Mouse (Mus musculus) gastrocnemius, adult 18-20 months (tissue): ENCODE measurements around the gene Adgrl3. TPM values are rescaled to one million over a fixed set of nuclear protein-coding genes. Genes with fewer than 3 reads are reported as not detected.

Experiments
- DNase-seq: peaks from one replicate; pipeline ENCODE4 v3.0.0; 2021; ENCODE audit warnings: low spot score
- total RNA-seq, 2 experiments: library from RNA; stranded (reverse); gene quantifications; 2 replicates each; pipeline ENCODE4 v1.2.3; 2021

Gene Adgrl3
- total RNA-seq, 2 experiments from 2014 or later, result 0.57 to 0.59 TPM

DNA sequence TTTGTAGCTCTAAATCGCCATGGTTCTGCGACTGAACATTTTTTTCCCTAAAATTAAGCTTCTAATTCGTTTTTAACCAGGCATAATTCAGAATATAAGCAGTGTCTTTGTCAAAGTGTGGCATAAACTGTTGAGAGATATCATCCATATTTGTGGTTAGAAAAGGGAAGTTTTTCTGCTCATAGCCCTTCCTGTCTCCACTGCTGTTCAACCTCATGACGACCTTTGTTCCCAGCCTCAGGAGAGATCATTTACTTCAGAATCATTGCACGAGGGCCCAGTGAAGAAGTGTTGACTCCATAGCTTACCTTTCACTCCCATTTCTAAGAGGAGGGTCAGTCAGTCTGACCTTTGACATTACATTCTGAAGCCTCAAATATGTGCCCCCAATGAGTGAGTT lies 56.4 kb downstream of the Adgrl3 start:
- DNase-seq, result no peak

DNA sequence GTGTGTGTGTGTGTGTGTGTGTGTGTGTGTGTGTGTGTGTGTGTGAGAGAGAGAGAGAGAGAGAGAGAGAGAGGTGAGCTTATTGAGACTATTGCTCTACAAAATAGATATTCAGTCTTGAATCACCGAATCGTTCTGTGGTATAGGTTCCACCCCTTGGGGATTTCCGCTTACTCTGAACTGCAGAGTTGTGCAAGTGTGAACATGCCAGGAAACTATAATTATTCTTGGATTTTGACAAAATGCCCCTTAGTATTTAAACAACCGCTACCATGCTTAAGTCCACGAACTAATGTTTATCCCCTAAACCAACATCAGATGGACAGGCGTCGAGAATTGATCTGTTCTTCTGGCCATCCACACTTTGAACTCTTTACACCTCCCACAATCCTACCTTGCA lies 57.1 kb downstream of the Adgrl3 start:
- no peak for DNase-seq

DNA sequence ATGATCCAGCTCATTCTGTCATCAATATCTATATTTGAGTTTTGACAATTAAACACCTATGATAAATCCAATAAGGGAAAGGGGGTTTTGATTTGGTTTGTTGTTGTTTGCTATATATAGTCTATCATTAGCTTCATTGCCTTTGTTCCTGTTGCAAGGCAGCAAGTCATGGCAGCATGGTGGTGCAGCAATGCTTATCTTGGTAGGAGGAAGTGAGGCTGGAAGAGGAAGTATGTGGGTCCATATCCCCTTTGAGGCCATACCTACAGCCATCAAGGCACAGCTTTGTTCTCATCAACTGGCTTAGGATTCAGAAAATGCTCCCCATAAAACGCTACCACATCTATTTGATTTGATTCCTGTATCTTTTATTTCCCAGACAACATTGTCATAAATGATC lies 58.1 kb downstream of the Adgrl3 start:
- no peak for DNase-seq

DNA sequence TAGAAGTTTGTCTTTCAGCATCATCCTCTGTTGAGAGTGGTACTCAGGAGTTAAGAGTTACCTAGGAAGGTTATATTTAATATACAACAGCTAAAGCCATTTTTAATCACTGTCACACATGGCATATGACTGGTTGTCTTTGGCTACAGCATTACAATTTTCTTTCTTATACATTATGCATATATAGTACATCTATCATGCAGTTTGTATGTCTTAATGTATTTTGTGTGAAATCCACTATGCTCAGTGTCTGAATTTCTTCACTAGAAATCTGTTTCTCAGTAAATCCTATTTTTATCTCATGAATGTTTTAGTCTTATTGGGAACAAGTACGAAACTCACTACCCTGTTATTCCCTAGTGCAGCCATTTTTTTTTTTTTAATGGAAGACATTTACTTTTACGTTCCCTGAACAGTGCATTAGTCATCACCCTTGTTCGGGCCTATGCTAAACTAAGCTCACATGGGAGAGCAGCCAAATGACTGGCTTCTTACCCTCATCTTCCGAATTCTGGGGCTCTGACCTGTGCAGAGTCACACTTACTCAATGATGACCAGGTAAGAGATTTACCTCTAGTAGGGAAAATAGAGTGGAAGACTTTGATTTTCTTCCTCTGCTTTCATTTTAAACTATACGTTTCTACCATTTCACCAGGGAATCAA lies 63.9 kb downstream of the Adgrl3 start:
- DNase-seq, result no peak

DNA sequence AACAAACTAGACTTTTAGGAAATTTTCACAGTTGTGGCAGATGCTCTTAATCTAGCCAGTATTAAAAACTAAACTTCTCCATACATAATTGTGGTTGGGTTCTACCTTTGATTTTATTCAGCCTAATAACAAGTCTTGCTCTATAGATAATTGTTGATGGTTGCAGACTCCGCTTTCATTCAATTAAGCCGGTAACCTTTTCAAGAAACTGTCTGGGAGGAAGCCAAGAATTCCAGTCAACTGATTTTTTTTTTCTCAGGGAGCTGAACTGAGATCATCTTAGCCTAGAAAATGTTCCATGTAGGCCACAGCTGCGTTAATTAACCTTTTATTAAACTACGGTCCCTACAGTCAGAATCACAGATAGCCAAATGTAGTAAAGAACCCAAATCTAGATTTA lies 65.2 kb downstream of the Adgrl3 start:
- no peak for DNase-seq

DNA sequence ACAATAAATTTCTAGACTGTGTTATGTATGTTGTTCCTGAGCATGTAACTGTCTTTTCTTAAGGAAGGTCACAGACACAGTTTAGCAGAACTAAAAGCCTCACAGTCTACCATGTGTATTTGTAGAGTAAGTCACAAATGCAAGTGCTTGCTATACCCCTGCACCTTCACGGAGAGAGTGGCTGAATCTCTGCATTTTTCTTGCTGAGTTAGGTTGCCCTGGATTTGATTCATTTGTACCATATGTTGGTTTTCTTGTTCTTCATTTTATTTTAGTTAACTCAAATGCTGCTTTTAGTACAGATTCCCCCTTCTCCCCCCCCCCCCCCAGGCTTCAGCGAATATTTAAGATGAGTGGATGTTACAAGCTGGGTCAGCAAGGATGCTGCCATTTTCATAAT lies 68.7 kb downstream of the Adgrl3 start:
- DNase-seq, result no peak

DNA sequence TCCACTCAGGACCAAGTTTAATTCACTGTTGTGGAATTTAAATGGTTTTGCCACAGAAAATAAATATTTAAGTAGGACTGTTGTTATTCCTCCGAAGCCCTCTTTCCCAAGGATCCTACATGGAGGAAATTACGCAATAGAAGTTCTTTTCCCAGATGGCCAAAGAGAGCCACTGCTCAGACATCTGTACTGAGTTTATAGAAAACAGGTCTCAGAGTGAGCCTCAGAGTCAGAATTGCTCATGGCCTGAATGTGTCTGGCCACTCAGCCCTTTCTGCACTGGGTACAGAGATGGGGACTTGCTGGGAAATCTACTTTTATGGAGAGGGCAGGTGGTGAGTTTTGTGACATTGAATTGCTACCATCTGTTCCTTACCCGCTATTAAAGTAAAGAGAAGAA lies 74.7 kb downstream of the Adgrl3 start:
- no peak for DNase-seq

DNA sequence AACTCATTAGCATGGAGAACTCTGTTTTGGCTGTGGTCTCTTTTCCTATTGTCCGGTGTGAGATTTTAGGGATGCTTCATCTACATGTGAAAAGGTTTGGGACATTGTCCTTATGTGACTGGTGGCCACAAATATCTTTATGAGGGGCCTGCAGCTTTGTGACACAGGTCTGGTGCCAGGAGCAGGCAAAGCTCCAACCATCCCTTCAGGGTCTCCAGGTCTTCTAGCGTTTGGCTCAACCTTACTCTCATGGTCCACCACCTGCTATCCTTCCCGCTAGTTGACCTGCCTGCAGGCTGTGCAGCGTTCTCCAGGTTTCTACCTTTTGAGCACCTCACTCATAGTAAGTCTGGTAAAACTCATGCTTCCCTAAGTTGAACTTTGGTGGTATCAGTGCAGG lies 77.2 kb downstream of the Adgrl3 start:
- DNase-seq, result no peak

DNA sequence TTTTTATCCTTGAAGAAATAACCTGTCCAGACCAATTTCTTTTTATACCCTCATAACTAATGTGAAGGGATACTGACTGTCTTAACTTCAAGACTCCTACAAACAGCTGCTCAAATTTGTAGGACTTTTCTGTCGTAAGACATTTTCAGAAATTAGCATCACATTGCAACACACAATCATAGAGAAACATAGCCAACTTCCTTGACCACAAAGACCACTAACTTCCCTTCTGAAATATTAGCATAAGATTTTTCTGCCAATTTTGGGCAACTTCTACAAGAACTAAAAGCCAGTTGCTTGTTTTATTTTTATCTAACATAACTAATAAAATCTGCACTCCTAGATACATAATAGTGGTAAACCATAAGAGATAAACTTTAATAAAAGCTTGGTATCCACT lies 87.5 kb downstream of the Adgrl3 start:
- no peak for DNase-seq

DNA sequence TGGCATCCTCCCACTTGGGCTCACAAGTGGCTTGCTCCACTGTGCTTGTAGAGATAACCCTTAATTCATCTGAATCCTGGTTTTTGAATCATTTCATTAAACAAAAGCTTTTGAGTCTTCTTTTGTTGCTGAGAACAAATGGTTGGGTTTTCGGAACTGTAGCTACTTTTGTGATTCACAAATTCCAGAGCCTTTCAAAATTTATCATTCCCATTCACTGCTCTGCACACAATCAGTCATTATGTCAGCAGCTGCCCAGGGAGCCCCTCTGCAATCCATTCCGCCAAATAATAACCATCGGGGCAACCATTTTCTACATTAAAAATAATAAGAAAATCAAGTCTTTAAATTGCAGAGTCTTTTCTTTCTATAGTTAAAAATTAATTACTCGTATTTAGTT lies 104.5 kb downstream of the Adgrl3 start:
- DNase-seq, result no peak

DNA sequence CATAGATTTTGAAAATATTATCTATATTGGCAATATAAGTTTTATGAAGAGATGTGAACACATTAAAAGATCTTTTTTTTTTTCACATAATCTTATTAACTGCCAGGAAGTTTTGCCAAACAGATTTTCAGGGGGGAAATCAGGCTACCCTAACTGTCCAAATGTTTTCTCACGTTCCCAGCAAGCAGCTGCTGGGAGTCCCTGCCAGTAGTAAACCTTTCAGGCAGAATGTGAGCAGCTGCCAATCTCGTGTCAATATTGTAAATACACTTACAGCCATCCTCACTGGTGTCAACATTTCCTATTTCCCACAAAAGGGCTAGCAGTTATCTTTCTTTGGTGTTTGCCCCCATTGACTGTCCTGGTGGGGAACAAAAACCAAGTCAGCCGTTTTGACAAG lies 107.7 kb downstream of the Adgrl3 start:
- no peak for DNase-seq

DNA sequence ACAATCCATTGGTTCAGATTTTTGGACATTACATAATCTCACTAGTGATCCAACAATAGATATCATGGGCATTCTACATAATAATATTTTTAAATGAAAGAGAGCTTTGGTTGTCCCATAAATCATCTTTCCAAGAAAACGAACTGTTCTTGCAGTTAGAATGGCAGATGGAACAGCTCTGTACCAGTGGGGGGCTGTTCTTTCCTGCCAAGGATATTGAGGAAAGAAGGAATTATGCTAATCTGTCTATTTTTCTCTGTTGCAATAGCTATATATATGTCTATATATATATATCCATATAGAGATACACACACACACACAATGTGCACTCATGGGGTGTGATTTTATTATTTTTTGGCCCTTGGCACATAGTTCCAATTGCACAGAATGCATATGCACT lies 116.5 kb downstream of the Adgrl3 start:
- no peak for DNase-seq

DNA sequence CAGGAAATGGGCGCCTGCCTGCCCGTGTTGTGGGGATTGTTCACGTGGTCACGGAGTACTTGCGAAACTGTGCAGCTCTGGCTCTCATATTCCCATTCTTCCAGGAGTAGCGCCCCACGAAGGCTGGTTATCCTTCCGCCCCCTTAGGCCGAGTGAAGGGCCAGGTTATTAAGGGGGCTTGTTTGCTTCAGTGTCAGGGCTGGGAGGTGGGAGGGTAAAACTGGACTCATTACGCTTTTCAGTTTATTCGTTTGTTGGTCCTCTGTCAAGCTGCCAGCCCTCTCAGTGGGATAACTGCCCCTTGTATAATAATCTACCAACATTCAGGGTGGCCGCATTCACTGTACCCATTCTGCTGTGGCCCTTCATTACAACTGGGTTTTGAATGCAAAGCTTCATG lies 135.9 kb downstream of the Adgrl3 start:
- no peak for DNase-seq

DNA sequence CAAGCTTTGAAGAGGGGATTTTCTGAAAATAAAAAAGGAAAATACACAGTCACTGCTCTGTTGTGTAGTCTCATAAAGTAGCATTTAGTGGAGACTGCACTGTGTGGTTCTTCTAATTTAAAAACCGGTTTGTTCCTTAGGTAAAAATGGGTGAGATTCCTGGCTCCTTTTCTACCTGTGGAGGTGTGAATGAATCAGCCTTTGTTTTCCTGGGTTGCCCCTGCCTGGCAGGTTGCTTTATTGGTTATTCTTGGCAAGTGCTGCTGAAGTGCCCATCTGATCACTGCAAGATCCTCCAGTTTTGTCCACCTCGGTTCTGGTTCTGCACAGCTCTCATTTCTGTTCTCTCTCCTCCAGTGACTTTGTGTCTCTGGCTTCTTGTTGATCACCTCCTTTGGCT lies 136.3 kb downstream of the Adgrl3 start:
- DNase-seq, result no peak

DNA sequence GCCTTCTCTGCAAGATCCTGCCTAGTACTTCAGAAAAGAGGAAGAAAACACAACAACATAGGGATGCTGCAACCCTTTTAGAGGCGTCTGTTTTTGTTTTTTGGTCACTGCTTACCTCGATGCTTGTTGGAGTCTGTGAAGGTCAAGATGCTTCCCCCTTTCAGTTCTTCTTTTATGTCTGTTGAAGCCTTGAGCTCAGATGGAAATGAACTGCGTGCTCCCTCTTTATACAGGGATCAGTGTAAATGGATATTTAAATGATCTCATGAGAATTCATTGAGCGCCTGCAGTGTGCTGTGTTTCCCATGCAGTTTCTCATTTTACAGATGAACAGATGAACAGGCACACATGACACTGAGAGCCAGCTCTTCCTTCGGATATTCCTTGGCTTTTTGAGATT lies 136.9 kb downstream of the Adgrl3 start:
- DNase-seq, result no peak

DNA sequence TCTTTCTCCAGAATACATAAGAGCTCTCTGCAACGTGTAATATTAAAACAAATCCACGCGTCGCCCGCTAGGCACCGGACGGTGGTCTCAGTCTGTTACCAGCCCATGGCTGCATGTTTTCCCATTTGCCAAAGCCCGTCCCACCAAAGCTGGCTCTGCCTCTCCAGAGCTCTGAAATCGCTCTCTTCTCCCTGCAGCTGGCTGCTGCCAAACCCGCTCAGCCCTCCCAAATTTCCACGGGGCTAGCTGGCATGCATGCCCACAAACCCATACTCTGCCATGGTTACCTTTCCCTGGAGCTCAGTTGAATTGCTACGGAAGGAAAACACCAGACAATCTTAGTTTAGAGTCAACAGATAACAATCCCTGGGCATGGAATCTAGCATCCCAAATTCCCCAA lies 139.1 kb downstream of the Adgrl3 start:
- DNase-seq, result no peak

DNA sequence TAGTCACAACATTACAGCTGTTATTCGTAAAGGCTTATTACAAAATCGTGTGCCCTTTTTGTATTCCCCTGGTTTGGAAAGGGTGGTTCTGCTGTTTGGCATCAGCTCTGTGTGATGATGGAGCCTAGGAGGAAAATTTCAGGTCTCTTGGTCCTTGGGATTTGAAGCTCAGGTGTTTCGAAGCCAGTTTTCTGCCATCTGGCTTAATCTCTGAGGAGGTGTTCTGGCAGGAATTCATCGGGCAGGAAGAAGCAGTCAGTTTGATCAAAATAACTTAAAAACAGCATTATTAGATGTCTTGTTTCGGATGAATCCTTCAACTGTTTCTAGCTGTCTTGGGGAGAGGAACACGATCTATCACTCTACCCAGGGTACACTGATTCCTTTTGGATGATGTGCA lies 140.5 kb downstream of the Adgrl3 start:
- DNase-seq, result no peak

DNA sequence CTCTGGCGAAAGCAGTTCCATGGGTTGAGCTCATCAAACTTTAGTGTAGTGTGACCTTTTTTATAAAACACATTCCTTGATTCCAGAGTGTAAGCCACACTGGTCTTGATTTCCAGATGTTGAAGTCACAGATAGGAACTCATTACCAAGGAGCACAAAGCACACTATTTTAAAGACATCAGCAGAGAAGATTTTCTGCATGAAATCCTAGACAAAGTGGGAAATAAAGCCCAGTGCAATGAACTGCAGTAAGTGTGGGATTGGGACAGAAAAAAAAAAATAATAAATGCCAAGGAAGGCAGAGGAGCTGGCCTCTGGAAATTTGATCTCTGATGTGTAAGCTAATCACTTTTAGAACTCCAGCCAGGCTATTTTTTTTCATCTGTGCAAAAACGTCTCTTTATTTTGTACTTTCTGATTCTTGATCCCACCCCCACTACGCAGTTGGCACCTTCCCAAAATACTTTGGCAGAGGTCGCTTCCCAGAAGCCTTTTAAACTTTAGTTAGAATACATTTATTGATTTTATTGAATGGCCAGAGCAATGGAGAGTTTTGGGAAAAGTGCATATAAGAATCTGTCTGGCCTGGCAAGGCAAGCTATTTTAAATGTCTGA lies 169.0 kb downstream of the Adgrl3 start:
- DNase-seq, result no peak

DNA sequence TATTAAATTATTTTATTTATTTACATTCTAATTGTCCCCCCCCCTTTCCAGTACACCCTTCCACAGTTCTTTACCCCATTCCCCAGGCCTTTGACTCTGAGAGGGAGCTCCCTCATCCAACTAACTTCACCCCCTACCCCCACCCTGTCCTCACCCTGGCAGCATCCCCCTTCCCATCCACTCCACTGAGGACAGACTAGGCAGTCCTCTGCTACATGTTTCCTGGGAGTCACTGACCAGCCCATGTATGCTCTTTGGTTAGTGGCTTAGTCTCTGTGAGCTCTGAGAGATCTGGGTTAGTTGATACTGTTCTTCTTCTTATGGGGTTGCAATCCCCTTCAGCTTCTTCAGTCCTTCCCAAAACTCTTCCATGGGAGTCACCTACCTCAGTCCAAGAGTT lies 180.4 kb downstream of the Adgrl3 start:
- no peak for DNase-seq

DNA sequence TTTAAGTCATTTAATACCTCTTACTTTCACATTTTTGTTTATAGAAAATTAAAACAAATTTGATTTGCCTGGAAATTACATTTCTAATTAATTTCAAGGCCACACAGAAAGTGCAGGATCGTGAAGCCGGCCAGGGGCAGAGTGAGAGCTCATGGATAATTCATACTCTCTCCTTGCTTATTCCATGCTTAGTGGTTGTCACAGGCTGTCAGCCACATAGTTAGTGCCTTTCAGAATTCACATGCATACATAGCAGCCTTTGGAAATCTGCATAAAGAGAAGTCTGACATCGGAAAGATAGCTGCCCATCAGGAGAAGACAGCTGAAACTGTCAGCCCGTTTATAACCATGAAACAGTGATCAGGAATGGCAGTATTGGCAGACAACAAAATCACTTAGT lies 181.9 kb downstream of the Adgrl3 start:
- DNase-seq, result no peak

DNA sequence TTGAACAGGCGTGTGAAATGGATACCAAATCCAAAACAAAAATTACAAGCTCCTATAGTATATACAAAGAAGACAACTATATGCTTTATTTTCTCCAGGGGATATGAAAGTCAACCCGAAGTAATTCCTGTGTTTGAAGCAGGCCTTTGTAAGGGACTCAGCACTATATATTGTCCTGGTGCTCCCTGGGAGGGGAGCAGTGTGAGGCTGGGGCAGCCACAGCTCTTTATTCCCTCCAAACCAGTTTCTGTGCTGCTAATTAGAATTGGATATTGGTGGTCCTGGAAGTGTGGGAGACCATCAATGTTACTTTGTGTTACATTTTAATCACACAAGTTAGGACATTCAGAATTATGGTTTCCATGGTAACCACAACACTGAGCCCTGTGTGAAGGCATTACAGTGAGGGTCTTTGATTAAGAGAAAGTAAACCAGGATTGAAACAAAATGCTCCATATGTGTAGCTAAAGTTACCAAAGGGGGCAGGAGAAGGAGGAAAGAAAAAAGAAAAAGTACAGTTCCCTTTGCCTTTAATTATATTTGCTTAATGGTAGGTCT lies 198.6 kb downstream of the Adgrl3 start:
- DNase-seq, result no peak

DNA sequence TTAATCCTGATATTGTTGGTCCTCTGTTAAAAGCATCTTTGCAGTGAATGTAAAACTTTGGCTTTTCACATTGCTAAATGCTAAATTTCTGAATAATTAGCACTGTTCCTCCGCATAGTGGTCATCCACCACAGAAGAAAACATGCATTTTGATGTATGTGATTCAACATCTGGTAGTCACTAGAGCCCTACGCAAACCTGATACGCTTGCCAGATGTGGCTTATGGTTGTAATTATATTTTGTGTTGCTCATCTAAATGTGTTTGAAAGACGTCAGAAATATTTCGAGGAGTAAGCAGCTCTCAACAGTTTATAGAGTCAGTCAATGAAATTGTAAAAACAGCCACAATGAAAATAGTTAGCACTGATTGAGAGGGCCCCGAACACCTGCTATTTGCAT lies 204.5 kb downstream of the Adgrl3 start:
- DNase-seq, result no peak

DNA sequence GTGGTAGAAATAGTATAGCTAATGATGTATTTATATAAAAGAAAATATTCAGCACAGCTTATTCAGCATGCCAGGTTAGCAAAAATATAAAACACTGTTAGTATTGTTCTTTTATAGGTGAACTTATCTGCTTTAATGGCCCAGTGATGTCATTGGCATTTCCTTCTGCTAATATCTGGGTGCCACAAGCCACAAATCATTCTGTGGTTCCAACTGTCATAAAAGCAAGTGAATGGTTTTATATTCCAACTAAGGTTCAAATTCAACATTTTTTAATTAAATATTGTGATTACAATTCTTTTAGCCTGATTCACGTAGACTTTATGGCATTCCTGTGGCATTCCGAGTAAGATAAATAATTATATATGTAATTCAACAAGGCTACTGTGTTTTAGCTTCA lies 205.5 kb downstream of the Adgrl3 start:
- no peak for DNase-seq

DNA sequence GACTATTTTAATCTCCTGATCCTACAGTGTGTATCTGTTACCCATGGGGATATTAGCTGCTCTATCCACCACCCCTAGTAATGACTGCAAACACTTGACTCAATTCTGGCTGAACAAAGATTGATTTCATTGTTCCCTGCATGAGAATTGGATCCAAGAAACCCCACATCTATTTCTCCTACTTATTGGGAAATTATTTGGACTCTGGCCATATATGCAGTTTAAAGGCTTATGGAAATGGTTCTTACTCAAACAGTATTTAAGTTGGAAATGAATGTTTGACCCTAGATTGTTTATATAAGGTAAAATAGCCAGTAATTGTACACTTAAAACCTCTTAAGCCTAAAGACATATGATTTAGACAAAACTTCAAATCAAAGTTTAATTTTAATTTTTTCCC lies 207.3 kb downstream of the Adgrl3 start:
- no peak for DNase-seq
